Mouse (Mus musculus) effector memory CD4-positive, alpha-beta T cell, adult 5 months (primary cell): ENCODE measurements around the gene Nfya. TPM values are rescaled to one million over a fixed set of nuclear protein-coding genes. Genes with fewer than 3 reads are reported as not detected.

Experiments used
- polyA plus RNA-seq: library from polyadenylated mRNA; unstranded; fragments of 100-300 nt; shearing (Covaris generic); gene quantifications from one replicate; pipeline ENCODE4 v1.2.1, GENCODE M21; 2017

Gene Nfya
- 12.1 TPM for polyA plus RNA-seq

GRCm38 (mm10) chr17:48409380-48410298 lies at the start of gene Nfya, which contains the start of gene Oard1:
Gene Nfya (minus strand): TSS chr17:48409906.
Gene Oard1 (plus strand): TSS chr17:48410014.

GRCm38 (mm10) chr17:48454688-48455087 lies 45.0 kb upstream of the Nfya start, which contains the start of gene Unc5cl:
Gene Unc5cl (plus strand): TSS chr17:48454901.

GRCm38 (mm10) chr17:48451353-48451675 lies 41.6 kb upstream of the Nfya start, which contains the start of gene Tspo2:
Gene Tspo2 (minus strand): TSS chr17:48451522.

GRCm38 (mm10) chr17:48432158-48432980 lies 22.7 kb upstream of the Nfya start, which contains the start of gene Apobec2:
Gene Apobec2 (minus strand): TSS chr17:48432930.

GRCm38 (mm10) chr17:48359616-48360015 lies 50.1 kb downstream of the Nfya start, which contains the start of gene Treml1:
Gene Treml1 (plus strand): TSS chr17:48359916.

GRCm38 (mm10) chr17:48346231-48346630 lies 63.5 kb downstream of the Nfya start, which contains the start of gene Trem2:
Gene Trem2 (plus strand): TSS chr17:48346401.

Other genes with a start within 250 kb of the Nfya start
- 0.14 TPM for gene A530064D06Rik, start 242.6 kb downstream of the Nfya start, polyA plus RNA-seq
- gene Trem1, start 177.1 kb downstream of the Nfya start, polyA plus RNA-seq = not detected
- gene Trem3, start 162.1 kb downstream of the Nfya start, polyA plus RNA-seq = not detected
- not detected for gene Treml4, start 145.6 kb downstream of the Nfya start, polyA plus RNA-seq
- gene Treml2, start 110.4 kb downstream of the Nfya start, polyA plus RNA-seq = 1.3 TPM
- gene B430306N03Rik, start 93.8 kb downstream of the Nfya start, polyA plus RNA-seq = 0.30 TPM
- not detected for gene Trem2, start 63.5 kb downstream of the Nfya start, polyA plus RNA-seq
- not detected for gene Treml1, start 50.0 kb downstream of the Nfya start, polyA plus RNA-seq
- gene Oard1, start 108 bp upstream of the Nfya start, polyA plus RNA-seq = 48.0 TPM
- gene Apobec2, start 23.0 kb upstream of the Nfya start, polyA plus RNA-seq = 9.5 TPM
- gene Tspo2, start 41.6 kb upstream of the Nfya start, polyA plus RNA-seq = 0.11 TPM
- gene Unc5cl, start 45.0 kb upstream of the Nfya start, polyA plus RNA-seq = 9.5 TPM